Mouse (Mus musculus) forebrain, embryonic 10.5 days (tissue): ENCODE data around the gene Dapk1. TPM values are rescaled to one million over a fixed set of nuclear protein-coding genes. Genes with fewer than 3 reads are reported as not detected.

ENCODE experiments used
- DNase-seq: peaks from one replicate; pipeline ENCODE4 v3.0.0-alpha.2; 2017; ENCODE audit warnings: low spot score; ENCODE audit errors: extremely low spot score
- H3K27ac ChIP-seq: fragments of 300-500 bp; sonication (generic); 2 replicates; pipeline ENCODE4 v1.5.1; 2016; ENCODE audit warnings: mild to moderate bottlenecking
- H3K27me3 ChIP-seq: fragments of 300-500 bp; sonication (generic); 2 replicates; pipeline ENCODE4 v1.6.1; 2016; ENCODE audit warnings: mild to moderate bottlenecking; ENCODE audit not compliant: poor library complexity, severe bottlenecking
- H3K36me3 ChIP-seq: fragments of 300-500 bp; sonication (generic); replicated peaks from 2 replicates; pipeline ENCODE4 v1.6.1; 2016; ENCODE audit warnings: mild to moderate bottlenecking, moderate library complexity
- H3K4me1 ChIP-seq: fragments of 300-500 bp; sonication (generic); 2 replicates; pipeline ENCODE4 v1.6.1; 2016
- H3K4me3 ChIP-seq: fragments of 300-500 bp; sonication (generic); 2 replicates; pipeline ENCODE4 v1.5.1; 2016; ENCODE audit warnings: mild to moderate bottlenecking, moderate library complexity
- H3K9me3 ChIP-seq: fragments of 300-500 bp; sonication (generic); 2 replicates; pipeline ENCODE4 v1.6.1; 2016; ENCODE audit warnings: mild to moderate bottlenecking, moderate library complexity
- WGBS: fragments of 180-500 bp; shearing (Covaris S2); methylation state at CpG from one replicate; pipeline ENCODE4 v1.1.7; 2016; 5-methylcytosine and 5-hydroxymethylcytosine counted together
- polyA plus RNA-seq: library from polyadenylated mRNA; unstranded; fragments of >200 nt; fragmentation: Nextera tagmentation; extraction: Ambion mirVana; gene quantifications from 2 replicates; pipeline ENCODE4 v1.2.1, GENCODE M21; 2016

The Dapk1 gene
- polyA plus RNA-seq, 1 experiment from 2014 or later: 18.0 TPM

- Histone ChIP-seq H3K4me1 (peaks cover 34% of the 10 kb centered on the region), H3K9me3 (no peaks in the 10 kb centered on the region; the same call in 1 of the 2 replicates), H3K27ac (no peak overlapping the region), H3K36me3 (peaks cover 8% of the 10 kb centered on the region), H3K4me3 (no peak overlapping the region), H3K27me3 (no peaks in the 10 kb centered on the region)
- DNase-seq: no peak
- 92% methylated on average over 11 of the region's 11 CpGs for WGBS
These were observed 71.3 kb downstream of the Dapk1 start for GRCm38 (mm10) chr13:60672882-60673675.

DNA sequence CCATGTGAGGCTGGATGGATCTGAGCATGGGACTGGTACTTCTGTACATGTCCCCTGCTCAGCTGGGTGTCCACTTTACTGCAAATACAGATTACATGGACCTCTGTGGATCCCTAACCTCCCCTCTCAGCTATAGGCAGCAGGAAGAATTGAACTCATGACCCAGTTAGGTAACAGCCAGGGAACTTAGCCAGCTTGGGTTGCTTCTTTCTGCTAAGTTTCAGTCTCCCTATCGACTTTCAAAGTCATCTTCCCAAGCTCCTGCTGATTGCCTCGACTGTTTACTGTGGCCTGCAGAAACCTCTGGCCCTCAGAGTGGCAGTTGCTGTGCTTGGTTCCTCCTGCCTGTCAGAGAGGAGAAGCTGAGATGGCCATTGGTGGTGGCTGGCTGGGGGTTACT is 72.6 kb downstream of the Dapk1 start:
- H3K27me3 ChIP-seq: no peaks in the 10 kb centered on the region
- no peak for DNase-seq
- peaks cover 34% of the 10 kb centered on the region for H3K4me1 ChIP-seq
- no peak overlapping the region for H3K4me3 ChIP-seq
- 64% methylated on average over 2 of the region's 2 CpGs for WGBS
- H3K9me3 ChIP-seq: no peaks in the 10 kb centered on the region; the same call in 1 of the 2 replicates
- H3K27ac ChIP-seq: peak overlapping the region; percentile 67
- peaks cover 8% of the 10 kb centered on the region for H3K36me3 ChIP-seq

GRCm38 (mm10) chr13:60674911-60675310 is 73.2 kb downstream of the Dapk1 start:
- WGBS: 65% methylated on average over 9 of the region's 9 CpGs

GRCm38 (mm10) chr13:60675416-60675815 is 73.7 kb downstream of the Dapk1 start:
- no peaks in the 10 kb centered on the region; the same call in 1 of the 2 replicates for H3K9me3 ChIP-seq
- 81% methylated on average over 4 of the region's 4 CpGs for WGBS
- no peaks in the 10 kb centered on the region for H3K27me3 ChIP-seq
- DNase-seq: no peak
- peaks cover 27% of the 10 kb centered on the region for H3K4me1 ChIP-seq
- peaks cover 8% of the 10 kb centered on the region for H3K36me3 ChIP-seq
- peak overlapping the region; percentile 22; the same call in 1 of the 2 replicates for H3K27ac ChIP-seq
- no peak overlapping the region for H3K4me3 ChIP-seq

More at GRCm38 (mm10) chr13:60674911-60675310, 73.2 kb downstream of the Dapk1 start:
- Histone ChIP-seq H3K4me3 (no peak overlapping the region), H3K9me3 (no peaks in the 10 kb centered on the region; the same call in 1 of the 2 replicates), H3K4me1 (peaks cover 32% of the 10 kb centered on the region), H3K36me3 (peaks cover 8% of the 10 kb centered on the region), H3K27me3 (no peaks in the 10 kb centered on the region), H3K27ac (peak overlapping the region; percentile 22; the same call in 1 of the 2 replicates)
- no peak for DNase-seq

GRCm38 (mm10) chr13:60678912-60679311 is 77.2 kb downstream of the Dapk1 start:
- no peak overlapping the region for H3K4me3 ChIP-seq
- H3K27ac ChIP-seq: no peak overlapping the region
- no peak for DNase-seq
- H3K4me1 ChIP-seq: peaks cover 22% of the 10 kb centered on the region
- peaks cover 10% of the 10 kb centered on the region for H3K36me3 ChIP-seq
- WGBS: 90% methylated on average over 6 of the region's 6 CpGs
- H3K9me3 ChIP-seq: no peaks in the 10 kb centered on the region; the same call in 1 of the 2 replicates
- no peaks in the 10 kb centered on the region for H3K27me3 ChIP-seq

DNA sequence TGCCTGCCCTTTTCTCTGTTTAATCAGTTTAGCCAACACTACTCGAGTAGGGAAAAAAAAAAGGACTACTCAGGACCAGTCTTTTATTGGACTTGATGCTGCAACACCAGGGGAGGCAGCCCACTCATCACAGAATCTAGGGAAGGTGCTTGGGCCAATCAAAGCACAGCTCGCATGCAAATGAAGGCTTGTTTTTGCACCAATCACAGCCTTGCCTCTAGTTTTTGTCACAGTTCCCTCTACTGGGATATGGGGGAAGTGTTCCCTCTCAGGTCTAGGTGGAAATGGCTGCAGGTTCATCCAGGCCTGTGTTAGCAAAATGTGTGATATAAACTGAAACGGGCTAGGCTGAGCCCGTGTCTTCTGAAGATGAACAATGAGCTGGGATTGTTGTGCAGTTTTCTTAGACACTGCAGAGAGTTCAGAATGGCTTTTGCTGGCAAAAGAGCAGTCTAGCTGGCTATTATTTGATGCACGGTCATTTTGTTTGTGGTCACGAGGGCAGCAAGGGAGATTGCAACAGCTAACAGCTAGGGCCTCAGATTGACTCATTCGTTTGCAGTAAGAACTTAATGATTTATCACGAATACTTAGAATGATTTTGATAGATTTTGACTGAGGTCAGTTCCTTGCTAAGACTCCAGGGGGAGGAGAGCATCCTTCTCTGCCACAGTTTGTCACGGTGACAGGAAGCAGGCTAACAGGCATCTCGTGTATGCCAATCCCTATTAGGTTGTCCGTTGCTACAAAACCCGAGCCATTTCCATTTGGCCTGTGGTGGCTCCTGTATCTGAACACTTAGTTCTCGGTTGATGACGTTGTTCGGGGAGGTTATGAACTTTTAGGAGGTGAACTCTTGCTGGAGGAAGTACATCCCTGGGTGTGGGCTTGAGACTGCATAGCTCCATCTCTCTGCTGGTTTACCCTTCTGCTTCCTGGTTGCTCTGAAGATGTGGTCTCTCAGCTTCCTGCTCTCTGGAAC is 81.3 kb downstream of the Dapk1 start:
- H3K9me3 ChIP-seq: no peaks in the 10 kb centered on the region; the same call in 1 of the 2 replicates
- no peak overlapping the region for H3K4me3 ChIP-seq
- 90% methylated on average over 15 of the region's 15 CpGs for WGBS
- no peaks in the 10 kb centered on the region for H3K27me3 ChIP-seq
- H3K27ac ChIP-seq: no peak overlapping the region; the same call in 1 of the 2 replicates
- DNase-seq: no peak
- 0 out of 2 replicates have a peak, but pooled peaks cover 6% of the 10 kb centered on the region for H3K36me3 ChIP-seq
- peaks cover 40% of the 10 kb centered on the region for H3K4me1 ChIP-seq

GRCm38 (mm10) chr13:60684050-60684760 is 82.5 kb downstream of the Dapk1 start:
- Histone ChIP-seq H3K4me1 (peaks cover 47% of the 10 kb centered on the region), H3K36me3 (0 out of 2 replicates have a peak, but pooled peaks cover 6% of the 10 kb centered on the region), H3K9me3 (no peaks in the 10 kb centered on the region; the same call in 1 of the 2 replicates), H3K27ac (peak overlapping the region; percentile 68), H3K27me3 (no peaks in the 10 kb centered on the region), H3K4me3 (no peak overlapping the region)
- 74% methylated on average over 10 of the region's 10 CpGs for WGBS
- no peak for DNase-seq

- no peaks in the 10 kb centered on the region for H3K27me3 ChIP-seq
- WGBS: 53% methylated on average over 8 of the region's 8 CpGs
- H3K36me3 ChIP-seq: 0 out of 2 replicates have a peak, but pooled peaks cover 6% of the 10 kb centered on the region
- H3K4me1 ChIP-seq: peaks cover 50% of the 10 kb centered on the region
- no peak for DNase-seq
- no peak overlapping the region for H3K4me3 ChIP-seq
- no peaks in the 10 kb centered on the region; the same call in 1 of the 2 replicates for H3K9me3 ChIP-seq
- H3K27ac ChIP-seq: peak overlapping the region; percentile 68; the same call in 1 of the 2 replicates
These were observed 83.1 kb downstream of the Dapk1 start for GRCm38 (mm10) chr13:60684806-60685205.

DNA sequence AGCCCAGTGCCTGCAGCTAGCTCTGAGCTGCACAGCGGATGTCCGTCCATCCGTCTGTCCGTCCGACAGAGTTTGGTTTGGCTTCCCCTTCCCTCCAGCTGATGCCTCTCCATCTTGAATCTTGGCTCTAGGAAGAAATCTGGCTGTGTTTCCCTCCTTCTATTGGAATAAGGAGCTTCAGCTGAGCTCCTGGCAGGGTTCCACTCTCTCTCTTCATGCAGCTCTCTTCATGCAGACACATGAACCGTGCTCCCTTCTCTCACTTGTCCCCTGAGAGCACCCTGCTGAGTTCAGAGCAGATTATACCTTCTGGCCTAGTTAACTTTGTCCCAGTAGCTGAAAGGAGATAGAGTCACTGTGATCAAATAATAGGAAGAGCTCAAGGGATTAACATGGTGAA is 83.5 kb downstream of the Dapk1 start:
- Histone ChIP-seq H3K9me3 (no peaks in the 10 kb centered on the region; the same call in 1 of the 2 replicates), H3K27ac (peak overlapping the region; percentile 68; the same call in 1 of the 2 replicates), H3K4me1 (peaks cover 50% of the 10 kb centered on the region), H3K27me3 (no peaks in the 10 kb centered on the region), H3K36me3 (0 out of 2 replicates have a peak, but pooled peaks cover 6% of the 10 kb centered on the region), H3K4me3 (no peak overlapping the region)
- DNase-seq: no peak
- whole genome bisulfite sequencing: 53% methylated on average over 6 of the region's 6 CpGs

DNA sequence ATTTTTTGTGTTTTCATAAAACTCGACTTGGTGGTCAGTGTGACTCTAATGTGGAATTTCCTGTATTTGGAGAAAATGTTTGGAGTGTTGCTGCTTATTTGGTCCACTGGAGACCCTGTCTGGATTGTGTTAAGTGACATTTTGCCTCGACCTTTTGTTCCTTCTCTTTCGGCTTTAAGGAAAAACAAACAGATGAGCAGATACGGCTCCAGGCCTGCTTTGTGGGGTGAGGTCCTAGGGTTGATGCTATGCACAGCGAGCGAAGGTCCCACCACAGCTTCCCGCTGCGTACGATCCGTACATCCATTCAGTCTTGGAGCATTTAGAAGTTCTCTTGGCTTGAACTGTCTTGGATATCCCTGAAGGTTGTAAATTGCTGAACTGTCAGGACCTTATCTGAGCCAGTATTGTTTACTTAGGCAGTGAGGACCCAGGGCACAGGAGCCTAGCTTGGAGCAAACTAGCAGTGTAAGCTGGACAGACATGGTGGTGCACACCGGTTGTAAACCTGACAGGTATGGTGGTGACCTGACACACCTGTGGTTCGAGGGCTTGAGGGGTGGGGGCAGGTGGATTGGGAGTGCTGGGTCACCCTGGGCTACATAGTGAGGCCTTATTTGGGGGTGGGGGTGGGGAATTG is 84.4 kb downstream of the Dapk1 start:
- Histone ChIP-seq H3K9me3 (no peaks in the 10 kb centered on the region; the same call in 1 of the 2 replicates), H3K27me3 (no peaks in the 10 kb centered on the region), H3K36me3 (no peaks in the 10 kb centered on the region), H3K27ac (0 out of 2 replicates have a peak overlapping the region, but pooled peaks have one; percentile 8), H3K4me3 (no peak overlapping the region), H3K4me1 (peaks cover 50% of the 10 kb centered on the region)
- WGBS: 57% methylated on average over 12 of the region's 12 CpGs
- DNase-seq: no peak

DNA sequence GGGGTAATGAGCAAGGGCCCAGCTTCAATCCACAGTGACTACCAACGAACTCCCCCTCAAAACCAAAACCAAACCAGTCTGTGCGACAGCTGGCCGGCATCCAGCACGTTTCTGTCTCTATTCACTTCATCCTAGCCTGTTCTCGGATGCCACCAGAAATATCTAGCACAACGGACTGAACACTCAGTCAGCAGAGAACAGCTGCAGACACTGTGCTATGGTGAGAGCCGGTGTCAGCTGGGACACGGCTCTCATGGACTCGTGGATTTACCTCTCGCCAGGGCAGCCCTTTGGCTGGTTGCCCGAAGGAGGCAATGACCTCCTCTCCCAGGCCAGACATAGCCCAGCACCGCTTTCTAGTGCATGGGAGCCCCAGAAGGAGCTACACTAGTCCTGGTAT is 85.2 kb downstream of the Dapk1 start:
- Histone ChIP-seq H3K9me3 (peaks cover 4% of the 10 kb centered on the region; the same call in 1 of the 2 replicates), H3K4me1 (peaks cover 50% of the 10 kb centered on the region), H3K27ac (0 out of 2 replicates have a peak overlapping the region, but pooled peaks have one; percentile 8), H3K27me3 (no peaks in the 10 kb centered on the region), H3K4me3 (no peak overlapping the region), H3K36me3 (peaks cover 6% of the 10 kb centered on the region)
- DNase-seq: no peak
- WGBS: 91% methylated on average over 12 of the region's 12 CpGs
